Mouse (Mus musculus) left cerebral cortex, postnatal 36 days (tissue): ENCODE results near the gene Majin. TPM values are rescaled to one million over a fixed set of nuclear protein-coding genes. Genes with fewer than 3 reads are reported as not detected.

Source experiments
- DNase-seq, 2 experiments: peaks; one replicate each; pipeline ENCODE4 v3.0.0; 2021 to 2022; ENCODE audit warnings: low spot score in 2 of 2, mixed read lengths in 1 of 2
- intact Hi-C: fragments of 180-260 bp; cut with DNase I; formaldehyde crosslinking; loops from one replicate; pipeline ENCODE4 v1.15.1; 2025
- total RNA-seq, 2 experiments: library from RNA; stranded (reverse); gene quantifications; 2 replicates each; pipeline ENCODE4 v1.2.3; 2021

Gene Majin
- under 1 TPM in 1 of 2 experiments, not detected in 1; 0.32 TPM for total RNA-seq

- DNase-seq: no peak
- intact Hi-C loops: no loop called here
Observed at GRCm38 (mm10) chr19:6184131-6184530, at the start of gene Majin. Gene Majin (plus strand): TSS chr19:6184388.

DNA sequence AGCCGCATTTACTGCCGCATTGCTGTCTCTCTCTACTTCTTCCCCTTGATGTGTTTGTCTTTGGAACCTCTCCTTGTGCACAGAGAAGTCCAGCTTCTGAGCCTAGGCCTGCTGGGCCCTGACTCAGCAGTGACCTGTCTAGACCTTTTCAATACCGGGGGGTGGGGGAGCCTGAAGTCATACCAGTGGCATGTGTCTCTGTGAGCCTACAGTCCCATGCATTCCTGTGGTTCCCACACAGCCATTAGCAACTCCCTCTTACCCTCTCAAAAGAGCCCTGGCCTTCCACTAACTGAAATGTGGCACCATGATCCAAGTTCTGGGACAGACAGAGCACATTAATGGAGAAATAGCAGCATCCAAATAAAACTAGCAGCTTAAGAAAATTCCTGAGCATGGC lies 47.8 kb upstream of the Majin start:
- intact Hi-C loops: no loop called here
- no peak for DNase-seq

GRCm38 (mm10) chr19:6139701-6140100 lies 44.5 kb upstream of the Majin start:
- intact Hi-C loops: loop anchor here (5.0 kb wide), 1 partner anchor 193 kb away; the partner anchor contains the start of gene Men1
- no peak for DNase-seq

DNA sequence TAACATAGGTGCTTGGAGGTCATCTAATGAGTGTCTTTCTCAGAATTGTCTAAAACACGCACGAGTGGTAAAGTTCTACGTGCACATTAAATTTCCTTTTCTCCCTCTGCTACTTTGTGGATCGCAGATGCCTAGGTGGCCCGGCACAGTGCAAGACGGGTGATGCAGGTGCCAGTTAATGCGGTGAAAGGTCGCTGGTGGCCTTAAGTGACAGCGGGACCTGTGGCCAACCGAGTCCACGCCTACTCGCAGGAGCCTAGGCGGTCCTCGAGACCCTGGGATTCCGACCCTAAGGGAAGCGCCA lies 43.9 kb upstream of the Majin start:
- DNase-seq: no peak
- intact Hi-C loops: loop anchor here (5.0 kb wide), 1 partner anchor 192 kb away; the partner anchor contains the start of gene Men1

DNA sequence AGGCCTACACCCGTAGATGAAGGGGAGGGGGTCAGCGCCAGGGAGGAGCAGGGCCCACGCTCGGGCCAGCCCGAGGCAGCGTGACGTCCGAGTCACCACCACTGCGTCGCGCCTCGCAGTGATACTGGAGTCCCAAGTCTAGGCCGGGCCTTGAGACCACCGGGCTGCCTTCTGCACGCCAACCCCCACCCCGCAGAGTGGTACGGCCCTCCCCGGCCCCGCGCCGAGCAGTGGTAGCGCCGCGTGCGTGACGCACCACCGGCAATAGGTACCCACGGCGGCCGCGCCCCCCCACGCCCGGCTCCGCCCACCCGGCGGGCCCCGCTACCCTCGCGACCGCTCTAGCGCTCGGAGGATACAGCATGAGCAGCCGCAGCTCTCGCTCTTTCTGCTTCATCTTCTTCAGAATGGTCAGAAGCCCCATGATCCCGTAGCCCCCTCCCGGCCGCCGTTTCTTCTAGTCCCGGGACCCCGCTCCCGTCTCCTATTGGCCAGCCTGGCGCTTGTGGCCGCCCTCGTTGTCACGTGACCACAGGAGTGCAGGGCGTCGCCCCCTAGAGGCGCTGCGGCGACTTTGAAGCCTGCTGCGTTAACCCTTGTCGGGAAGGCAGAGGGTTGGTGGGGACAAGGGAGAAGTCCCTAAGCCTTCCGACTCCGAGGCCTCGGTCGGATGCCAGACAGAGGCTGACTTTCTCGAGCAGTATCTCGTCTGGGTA lies 43.4 kb upstream of the Majin start, which contains the start of gene Batf2:
TSS of gene Batf2 (plus strand) at position 306 of the 716 bp plus-strand sequence.
- intact Hi-C loops: loop anchor here (1.0 to 5.0 kb wide), 3 partner anchors 95 to 191 kb away; partner anchors contain the start of genes Atg2a and Men1
- DNase-seq: peak; percentile 93

DNA sequence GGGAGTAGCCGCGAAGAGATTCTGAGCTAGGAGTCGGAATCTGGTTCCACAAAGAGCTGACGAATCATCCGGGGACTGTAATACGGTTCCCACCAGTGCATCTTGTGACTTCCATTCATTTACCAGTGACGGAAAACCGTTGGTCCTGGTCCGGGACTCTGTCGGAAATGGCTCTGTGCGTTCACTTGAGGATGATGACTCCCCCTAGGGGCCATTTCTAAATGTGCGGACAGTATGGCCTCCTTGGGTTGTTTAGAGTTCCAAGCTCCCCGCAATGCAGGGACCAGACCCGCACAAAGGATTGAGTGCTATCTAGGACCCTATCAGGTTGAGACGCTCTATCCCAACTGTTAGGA lies 42.8 kb upstream of the Majin start, which contains the start of gene Arl2:
TSS of gene Arl2 (minus strand) at position 155 of the 356 bp plus-strand sequence.
- intact Hi-C loops: loop anchor here (1.0 to 5.0 kb wide), 3 partner anchors 95 to 191 kb away; partner anchors contain the start of genes Atg2a and Men1
- peak; percentile 73 to 74 for DNase-seq

DNA sequence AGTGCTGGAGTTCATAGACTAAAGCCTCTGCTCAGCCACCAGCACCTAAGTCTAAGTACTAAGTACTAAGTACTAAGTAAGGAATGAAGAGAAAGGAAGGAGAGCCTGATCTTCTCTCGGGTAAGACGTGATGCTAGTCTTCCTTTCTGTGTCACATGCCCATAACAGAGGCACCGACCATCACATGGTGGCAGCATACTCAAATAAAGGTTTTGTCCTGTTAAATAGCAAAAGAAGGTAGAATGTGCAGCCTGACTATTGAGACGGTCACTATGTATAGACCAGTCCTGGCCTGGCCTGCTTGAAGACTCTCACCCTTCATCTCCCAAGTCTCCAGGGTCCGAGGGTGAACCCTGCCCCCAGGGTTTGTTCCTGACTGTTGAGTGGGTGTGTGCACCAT lies 39.3 kb upstream of the Majin start:
- intact Hi-C loops: loop anchor here (5.0 kb wide), 1 partner anchor 187 kb away; the partner anchor contains the start of gene Men1
- no peak for DNase-seq

DNA sequence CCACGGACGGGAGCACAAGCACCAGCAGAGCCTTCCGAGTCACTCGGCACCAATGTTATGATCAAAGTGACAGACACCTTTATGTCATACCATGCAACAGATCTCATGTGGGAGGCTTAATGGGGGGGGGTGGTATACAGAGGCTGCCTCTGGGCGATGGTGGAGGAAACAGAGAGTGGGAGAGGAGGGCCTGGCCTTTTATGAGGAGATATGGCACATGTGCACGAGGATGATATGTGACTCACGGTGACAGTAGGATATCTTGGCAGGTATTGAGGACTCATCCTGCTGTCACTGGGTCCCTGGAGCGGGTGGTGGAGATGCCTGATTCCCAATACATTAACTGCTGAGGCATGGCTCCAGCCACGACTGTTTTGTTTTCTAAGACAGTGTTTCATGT lies 29.0 kb upstream of the Majin start:
- DNase-seq: no peak
- intact Hi-C loops: no loop called here

DNA sequence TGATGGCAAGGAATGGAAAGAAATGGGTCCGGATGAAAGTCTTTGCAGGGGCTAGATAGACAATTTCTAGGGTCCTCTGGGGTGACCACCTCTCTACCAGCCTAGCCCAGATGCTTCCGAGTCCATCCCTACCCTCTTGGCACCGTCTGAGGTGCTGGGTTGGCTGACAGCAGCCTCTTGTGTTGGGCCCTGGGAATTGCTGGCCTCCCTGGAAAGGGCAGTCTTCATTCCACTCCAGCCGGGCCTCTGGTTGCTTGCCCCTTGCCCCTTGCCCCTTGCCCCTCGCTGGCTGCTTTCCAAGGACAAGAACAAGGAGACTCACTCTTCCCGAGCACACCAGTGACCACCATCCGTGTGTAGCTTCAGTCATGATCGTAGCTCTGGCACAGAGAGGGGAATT lies 27.8 kb upstream of the Majin start:
- intact Hi-C loops: no loop called here
- DNase-seq: no peak

GRCm38 (mm10) chr19:6157220-6157619 lies 27.0 kb upstream of the Majin start:
- intact Hi-C loops: no loop called here

DNA sequence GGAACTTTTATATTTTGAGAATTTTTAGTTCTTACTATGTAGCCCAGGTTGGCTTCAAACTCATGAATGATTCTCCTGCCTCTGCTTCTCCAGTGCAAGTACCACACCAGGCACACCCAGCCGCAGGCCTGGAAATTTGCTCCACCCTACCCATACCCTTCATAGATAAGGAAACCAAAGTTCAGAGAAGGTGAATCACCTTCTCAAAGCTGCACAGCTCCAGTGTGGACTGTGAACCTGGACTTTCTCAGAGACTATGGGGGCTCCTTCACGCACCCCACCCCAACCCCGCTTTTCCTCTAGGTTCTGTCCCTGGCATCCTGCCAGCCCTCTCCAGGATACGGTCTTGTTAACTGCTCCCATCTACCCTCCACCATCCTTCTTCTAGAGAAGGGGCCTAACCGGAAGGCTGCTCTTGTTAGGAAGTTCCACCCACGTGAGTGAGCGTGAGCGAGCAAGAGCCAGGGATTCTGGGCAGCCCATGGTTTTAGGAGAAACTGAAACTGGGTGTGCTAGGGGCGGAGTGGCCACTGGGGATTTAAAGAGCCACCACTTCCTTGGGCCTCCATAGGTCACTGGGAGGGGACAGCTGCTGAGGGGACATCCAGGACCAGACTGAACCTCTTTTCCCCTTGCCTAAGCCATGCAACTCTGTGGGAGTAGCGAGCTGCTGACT lies 20.2 kb upstream of the Majin start:
- intact Hi-C loops: no loop called here
- DNase-seq: no peak

More at GRCm38 (mm10) chr19:6157220-6157619, 27.0 kb upstream of the Majin start:
- no peak for DNase-seq

- intact Hi-C loops: no loop called here
Observed at GRCm38 (mm10) chr19:6166750-6167149, 17.4 kb upstream of the Majin start.

GRCm38 (mm10) chr19:6171215-6171614 lies 13.0 kb upstream of the Majin start:
- no peak for DNase-seq
- intact Hi-C loops: no loop called here

More at GRCm38 (mm10) chr19:6166750-6167149, 17.4 kb upstream of the Majin start:
- DNase-seq: no peak

DNA sequence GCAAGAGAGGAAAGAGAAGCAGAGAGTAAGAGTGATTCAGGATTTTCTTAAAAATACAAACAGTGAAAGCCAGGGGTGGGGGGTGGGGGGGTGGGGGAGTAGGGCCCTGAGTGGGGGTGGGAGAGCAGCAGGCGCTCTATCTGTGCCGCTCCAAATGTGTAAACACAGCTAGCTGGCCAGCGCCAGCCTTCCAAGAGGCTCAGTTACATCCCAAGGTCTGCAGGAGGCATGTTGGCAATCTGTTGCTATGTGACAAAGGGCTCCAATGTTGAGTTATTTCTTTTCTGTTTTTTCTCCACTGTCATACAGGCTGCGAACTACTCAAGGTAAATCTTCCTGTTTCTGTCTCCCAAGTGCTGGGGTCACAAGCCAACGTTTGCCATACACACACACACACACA lies 9.4 kb upstream of the Majin start:
- no peak for DNase-seq
- intact Hi-C loops: no loop called here

DNA sequence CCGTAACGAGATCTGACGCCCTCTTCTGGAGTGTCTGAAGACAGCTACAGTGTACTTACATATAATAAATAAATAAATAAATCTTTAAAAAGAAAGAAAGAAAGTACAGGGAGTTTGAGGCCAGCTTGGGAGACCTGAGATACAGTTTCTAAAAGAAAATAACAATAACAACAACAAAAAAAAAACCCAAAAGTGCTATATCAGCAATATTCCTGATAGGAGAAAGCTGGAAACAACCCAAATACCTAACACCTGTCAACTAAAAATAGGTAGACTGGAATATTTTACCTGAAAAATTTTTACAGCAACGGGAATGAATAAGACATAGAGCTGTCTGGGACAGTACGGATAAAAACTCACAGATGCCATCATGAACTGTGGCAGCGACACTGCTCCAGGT lies 5.4 kb upstream of the Majin start:
- DNase-seq: no peak
- intact Hi-C loops: no loop called here

GRCm38 (mm10) chr19:6181629-6182028 lies 2.6 kb upstream of the Majin start:
- intact Hi-C loops: no loop called here
- DNase-seq: no peak

DNA sequence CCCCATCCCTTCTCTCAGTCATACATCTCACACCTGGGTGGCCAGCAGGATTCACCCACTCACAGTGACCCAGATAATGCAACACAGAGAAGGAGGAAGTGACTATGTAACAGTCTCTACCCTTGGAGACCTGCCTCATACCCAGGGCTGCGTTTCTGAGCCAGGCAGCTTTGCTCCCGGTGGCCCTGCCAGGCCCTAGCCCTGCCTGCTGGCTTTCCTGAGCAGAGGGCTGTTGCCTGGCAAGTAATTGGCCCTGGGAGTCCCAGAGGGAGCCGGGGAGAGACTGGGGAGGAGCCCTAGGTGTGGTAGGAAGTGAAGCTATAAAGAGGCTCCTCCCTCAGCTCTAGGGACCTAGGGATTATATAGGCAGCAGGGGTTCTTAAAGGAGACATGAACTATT lies 1.7 kb upstream of the Majin start:
- DNase-seq: peak; percentile 9 to 10

GRCm38 (mm10) chr19:6204265-6204664 lies 20.1 kb downstream of the Majin start:
- no peak for DNase-seq
- intact Hi-C loops: no loop called here

More for the DNA sequence above, 1.7 kb upstream of the Majin start:
- intact Hi-C loops: no loop called here

DNA sequence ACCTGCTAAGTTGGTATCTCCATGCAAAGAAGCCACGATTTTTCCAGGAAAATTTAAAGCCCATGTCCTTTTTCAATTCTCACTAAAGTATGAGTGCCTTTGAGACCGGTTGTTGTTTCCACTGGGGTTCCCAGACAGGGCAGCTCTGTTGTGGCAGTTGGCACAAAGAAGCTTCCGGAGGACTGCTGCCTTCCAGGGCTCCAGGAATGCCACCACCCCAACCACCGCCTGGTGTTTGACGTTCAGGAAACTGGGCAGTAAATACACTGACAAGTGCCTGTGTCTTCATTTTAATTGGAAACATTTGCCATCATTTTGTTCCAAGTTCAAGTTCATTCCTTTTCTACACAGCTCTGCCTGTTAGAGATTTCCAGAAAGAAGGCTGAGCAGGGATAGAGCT lies 22.5 kb downstream of the Majin start:
- intact Hi-C loops: no loop called here
- no peak for DNase-seq

- intact Hi-C loops: loop anchor here (5.0 kb wide), 1 partner anchor 64 kb away; no protein-coding TSS in a partner anchor
- DNase-seq: no peak
Observed at GRCm38 (mm10) chr19:6216046-6216705, 32.0 kb downstream of the Majin start.
